Mouse (Mus musculus) heart, embryonic 13.5 days (tissue): ENCODE results near the gene Kcnab2. TPM values are rescaled to one million over a fixed set of nuclear protein-coding genes. Genes with fewer than 3 reads are reported as not detected.
A peak's percentile ranks its signal among the peaks of the same experiment; 100 is the strongest.

ENCODE experiments used
- ATAC-seq: fragments of 200-750 bp; cut with Nextera tagmentation; 2 replicates; pipeline ENCODE4 v1.8.0; 2017; ENCODE audit warnings: moderate TSS enrichment; ENCODE audit not compliant: insufficient number of reproducible peaks, low FRiP score, low TSS enrichment; ENCODE audit errors: extremely low read depth
- H3K27ac ChIP-seq: fragments of 300-500 bp; sonication (generic); replicated peaks from 2 replicates; pipeline ENCODE4 v1.5.1; 2015; ENCODE audit warnings: moderate library complexity, mild to moderate bottlenecking, inconsistent platforms
- H3K27me3 ChIP-seq: fragments of 300-500 bp; sonication (generic); replicated peaks from 2 replicates; pipeline ENCODE4 v1.6.1; 2015; ENCODE audit warnings: mild to moderate bottlenecking, inconsistent platforms
- H3K36me3 ChIP-seq: fragments of 300-500 bp; sonication (generic); 2 replicates; pipeline ENCODE4 v1.6.1; 2015; ENCODE audit warnings: mild to moderate bottlenecking, inconsistent platforms
- H3K4me1 ChIP-seq: fragments of 300-500 bp; sonication (generic); 2 replicates; pipeline ENCODE4 v1.6.1; 2015; ENCODE audit warnings: inconsistent platforms
- H3K4me2 ChIP-seq: fragments of 300-500 bp; sonication (generic); 2 replicates; pipeline ENCODE4 v1.6.1; 2015; ENCODE audit warnings: inconsistent platforms, mild to moderate bottlenecking, moderate library complexity
- H3K4me3 ChIP-seq: fragments of 300-500 bp; sonication (generic); 2 replicates; pipeline ENCODE4 v1.5.1; 2015; ENCODE audit warnings: moderate library complexity, mild to moderate bottlenecking, inconsistent platforms
- H3K9ac ChIP-seq: fragments of 300-500 bp; sonication (generic); 2 replicates; pipeline ENCODE4 v1.6.1; 2015; ENCODE audit warnings: inconsistent platforms, mild to moderate bottlenecking, moderate library complexity
- H3K9me3 ChIP-seq: fragments of 300-500 bp; sonication (generic); 2 replicates; pipeline ENCODE4 v1.6.1; 2016; ENCODE audit warnings: inconsistent platforms
- WGBS: fragments of 180-500 bp; shearing (Covaris S2); methylation state at CpG from one replicate; pipeline ENCODE4 v1.1.7; 2015; ENCODE audit warnings: mixed read lengths; 5-methylcytosine and 5-hydroxymethylcytosine counted together
- polyA plus RNA-seq: library from polyadenylated mRNA; unstranded; fragments of >200 nt; fragmentation: Nextera tagmentation; extraction: Ambion mirVana; gene quantifications from 2 replicates; pipeline ENCODE4 v1.2.1, GENCODE M21; 2015

Gene Kcnab2
- polyA plus RNA-seq, 1 experiment from 2014 or later = 5.0 TPM

DNA sequence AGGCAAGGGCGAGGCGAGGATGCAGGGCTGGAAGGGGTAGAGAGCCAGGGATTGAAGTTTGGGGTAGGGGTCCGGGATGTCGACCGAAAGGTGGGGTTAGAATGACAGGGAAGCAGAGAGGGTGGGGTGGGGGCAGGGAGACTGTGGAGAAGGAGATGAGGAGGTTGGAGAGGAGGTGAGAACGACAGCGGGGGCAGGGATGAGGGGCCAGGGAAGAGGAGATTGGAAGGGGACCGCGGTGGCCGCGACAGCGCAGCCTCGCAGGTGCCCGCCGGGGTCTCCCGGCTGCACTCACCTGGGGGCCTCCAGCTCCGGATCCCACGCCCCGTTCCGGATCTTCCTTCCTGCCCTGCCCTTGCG, 585 bp downstream of the Kcnab2 start:
- Histone ChIP-seq H3K27me3 (peaks cover 42% of the 10 kb centered on the region), H3K9ac (peak overlapping the region; percentile 86), H3K4me1 (peaks cover 15% of the 10 kb centered on the region), H3K9me3 (peaks cover 5% of the 10 kb centered on the region; the same call in 1 of the 2 replicates), H3K27ac (no peak overlapping the region), H3K4me2 (peak overlapping the region; percentile 88), H3K36me3 (no peaks in the 10 kb centered on the region), H3K4me3 (peak overlapping the region; percentile 70)
- no peak for ATAC-seq
- WGBS = under 1% methylated on average over 21 of the region's 21 CpGs

GRCm38 (mm10) chr4:152476427-152477023, 1.1 kb downstream of the Kcnab2 start, which contains the start of gene Nphp4:
Gene Nphp4, plus strand, starts transcription at chr4:152476706.
- Histone ChIP-seq H3K27me3 (peaks cover 42% of the 10 kb centered on the region), H3K4me1 (peaks cover 15% of the 10 kb centered on the region), H3K27ac (no peak within 1 kb of the TSS), H3K9ac (peak within 1 kb of the TSS; percentile 86), H3K9me3 (peaks cover 11% of the 10 kb centered on the region; the same call in 1 of the 2 replicates), H3K36me3 (no peaks in the 10 kb centered on the region), H3K4me2 (peak within 1 kb of the TSS; percentile 88), H3K4me3 (peak within 1 kb of the TSS; percentile 70)
- WGBS = 7% methylated on average over 18 of the region's 18 CpGs
- no peak for ATAC-seq

DNA sequence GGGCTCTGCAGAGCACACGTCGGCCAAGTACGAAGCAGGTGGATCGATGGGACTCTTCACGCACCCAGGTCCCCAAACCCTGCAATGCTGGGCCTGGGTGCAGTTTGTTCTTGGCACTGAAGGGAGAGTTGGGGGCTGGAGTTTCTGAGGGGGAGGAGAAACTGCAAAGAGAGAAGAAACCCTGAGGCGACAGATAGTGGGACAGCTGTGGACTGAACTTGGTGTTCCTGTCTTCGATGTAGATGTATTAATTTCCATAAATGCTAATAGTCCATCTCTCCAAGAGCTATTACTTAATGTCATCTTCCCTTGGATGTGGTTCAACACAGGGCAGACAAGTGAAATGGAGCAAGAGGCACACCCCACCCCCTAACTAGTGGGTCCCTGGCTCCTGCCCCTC, 1.7 kb downstream of the Kcnab2 start:
- H3K9me3 ChIP-seq = peaks cover 11% of the 10 kb centered on the region; the same call in 1 of the 2 replicates
- H3K4me2 ChIP-seq = no peak overlapping the region
- ATAC-seq = no peak
- no peak overlapping the region for H3K9ac ChIP-seq
- H3K27me3 ChIP-seq = peaks cover 42% of the 10 kb centered on the region
- H3K4me3 ChIP-seq = no peak overlapping the region
- 77% methylated on average over 7 of the region's 7 CpGs for WGBS
- peaks cover 15% of the 10 kb centered on the region for H3K4me1 ChIP-seq
- no peaks in the 10 kb centered on the region for H3K36me3 ChIP-seq
- H3K27ac ChIP-seq = no peak overlapping the region

- no peak for ATAC-seq
Measured at GRCm38 (mm10) chr4:152467951-152468350, 9.7 kb downstream of the Kcnab2 start.

DNA sequence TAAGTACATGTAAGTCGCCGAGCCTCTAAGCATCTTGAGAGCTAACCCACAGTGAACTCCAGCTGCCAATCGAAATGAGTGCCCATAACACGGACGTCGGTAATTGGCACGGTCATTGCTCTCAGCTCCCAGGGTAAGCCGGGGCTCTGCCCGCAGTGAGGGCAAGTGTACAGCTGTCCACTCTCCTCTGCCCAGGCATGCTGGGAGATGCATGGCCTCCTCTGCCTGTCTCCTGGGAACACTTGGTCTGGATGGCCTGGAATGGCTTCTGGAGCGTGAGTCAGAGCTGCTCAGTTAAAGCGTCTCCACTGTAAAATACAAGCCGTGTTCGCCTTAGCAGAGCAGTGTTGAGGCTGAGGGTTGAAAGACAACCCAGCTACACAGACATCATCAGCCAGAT, 11.1 kb downstream of the Kcnab2 start:
- no peak overlapping the region for H3K27ac ChIP-seq
- no peak overlapping the region for H3K4me3 ChIP-seq
- H3K27me3 ChIP-seq = no peaks in the 10 kb centered on the region
- ATAC-seq = no peak
- H3K9me3 ChIP-seq = peaks cover under 1% of the 10 kb centered on the region; the same call in 1 of the 2 replicates
- H3K4me1 ChIP-seq = peaks cover 34% of the 10 kb centered on the region
- no peak overlapping the region for H3K4me2 ChIP-seq
- WGBS = 85% methylated on average over 13 of the region's 13 CpGs
- H3K36me3 ChIP-seq = no peaks in the 10 kb centered on the region
- no peak overlapping the region for H3K9ac ChIP-seq

More at GRCm38 (mm10) chr4:152467951-152468350, 9.7 kb downstream of the Kcnab2 start:
- WGBS = 81% methylated on average over 6 of the region's 6 CpGs
- Histone ChIP-seq H3K27me3 (no peaks in the 10 kb centered on the region), H3K9ac (no peak overlapping the region), H3K27ac (no peak overlapping the region), H3K36me3 (no peaks in the 10 kb centered on the region), H3K4me2 (no peak overlapping the region), H3K4me1 (peaks cover 28% of the 10 kb centered on the region), H3K9me3 (peaks cover 11% of the 10 kb centered on the region; the same call in 1 of the 2 replicates), H3K4me3 (no peak overlapping the region)

DNA sequence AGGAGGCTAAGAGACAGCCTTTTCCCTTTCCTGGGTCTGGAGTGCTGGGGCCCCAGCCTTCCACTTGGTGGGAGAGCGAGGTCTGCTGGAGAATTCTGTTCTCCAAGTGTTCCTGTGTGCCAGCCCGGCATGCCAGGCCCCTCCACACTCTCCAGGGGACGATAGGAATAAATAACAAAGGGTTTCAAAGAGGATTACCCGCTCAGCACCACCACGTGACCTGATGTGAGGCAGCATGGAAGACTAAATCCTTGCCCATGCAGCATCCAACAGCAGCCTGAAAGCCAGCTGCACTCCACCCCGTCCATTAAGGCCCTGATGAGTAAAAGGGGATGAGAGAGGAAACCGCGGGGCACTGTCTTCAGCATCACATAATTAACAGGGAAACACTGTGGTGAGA, 12.6 kb downstream of the Kcnab2 start:
- H3K4me3 ChIP-seq = no peak overlapping the region
- H3K36me3 ChIP-seq = no peaks in the 10 kb centered on the region
- no peaks in the 10 kb centered on the region for H3K27me3 ChIP-seq
- WGBS = 31% methylated on average over 8 of the region's 8 CpGs
- H3K27ac ChIP-seq = no peak overlapping the region
- no peak for ATAC-seq
- H3K4me2 ChIP-seq = 0 out of 2 replicates have a peak overlapping the region, but pooled peaks have one; percentile 11
- peaks cover 34% of the 10 kb centered on the region for H3K4me1 ChIP-seq
- H3K9ac ChIP-seq = 0 out of 2 replicates have a peak overlapping the region, but pooled peaks have one; percentile 12
- no peaks in the 10 kb centered on the region for H3K9me3 ChIP-seq

- ATAC-seq = no peak
- no peaks in the 10 kb centered on the region for H3K27me3 ChIP-seq
- H3K36me3 ChIP-seq = no peaks in the 10 kb centered on the region
- WGBS = 54% methylated on average over 9 of the region's 9 CpGs
- peaks cover 26% of the 10 kb centered on the region for H3K4me1 ChIP-seq
- no peak overlapping the region for H3K4me2 ChIP-seq
- no peak overlapping the region for H3K9ac ChIP-seq
- no peak overlapping the region for H3K4me3 ChIP-seq
- H3K9me3 ChIP-seq = no peaks in the 10 kb centered on the region
- no peak overlapping the region for H3K27ac ChIP-seq
Measured at GRCm38 (mm10) chr4:152463147-152463546, 14.5 kb downstream of the Kcnab2 start.

DNA sequence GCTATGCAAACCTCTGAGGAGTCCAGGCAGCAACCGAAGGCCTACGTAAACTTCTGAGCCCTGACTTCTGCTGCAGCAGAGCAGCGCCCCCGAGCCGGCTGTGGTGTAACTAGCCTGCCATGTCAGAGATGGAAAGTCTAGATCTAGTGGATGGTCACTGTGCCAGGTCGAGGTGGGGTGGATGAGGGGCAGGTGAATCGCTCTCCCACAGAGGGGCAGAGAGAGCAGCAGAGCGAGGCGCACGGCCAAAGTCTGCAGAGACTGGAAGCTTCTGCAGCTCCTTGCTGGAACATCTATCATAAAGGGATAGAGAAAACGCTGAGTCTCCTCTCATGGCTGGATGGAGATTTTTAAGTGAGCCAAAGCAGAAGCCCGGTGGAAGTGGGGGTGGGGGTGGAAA, 15.2 kb downstream of the Kcnab2 start:
- Histone ChIP-seq H3K27me3 (no peaks in the 10 kb centered on the region), H3K4me1 (peaks cover 26% of the 10 kb centered on the region), H3K9me3 (no peaks in the 10 kb centered on the region), H3K27ac (no peak overlapping the region), H3K9ac (no peak overlapping the region), H3K4me2 (no peak overlapping the region), H3K4me3 (no peak overlapping the region), H3K36me3 (no peaks in the 10 kb centered on the region)
- ATAC-seq = no peak
- WGBS = 82% methylated on average over 12 of the region's 12 CpGs

GRCm38 (mm10) chr4:152457673-152458072, 20.0 kb downstream of the Kcnab2 start:
- Histone ChIP-seq H3K36me3 (no peaks in the 10 kb centered on the region), H3K27me3 (0 out of 2 replicates have a peak, but pooled peaks cover 4% of the 10 kb centered on the region), H3K4me1 (peaks cover 15% of the 10 kb centered on the region), H3K9ac (no peak overlapping the region), H3K9me3 (no peaks in the 10 kb centered on the region), H3K4me3 (no peak overlapping the region), H3K4me2 (no peak overlapping the region), H3K27ac (no peak overlapping the region)
- ATAC-seq = no peak
- WGBS = 84% methylated on average over 4 of the region's 4 CpGs

- H3K4me2 ChIP-seq = peak overlapping the region; percentile 27
- no peak overlapping the region for H3K4me3 ChIP-seq
- 0 out of 2 replicates have a peak, but pooled peaks cover 4% of the 10 kb centered on the region for H3K27me3 ChIP-seq
- no peak for ATAC-seq
- H3K36me3 ChIP-seq = no peaks in the 10 kb centered on the region
- WGBS = 46% methylated on average over 18 of the region's 18 CpGs
- no peak overlapping the region for H3K27ac ChIP-seq
- peaks cover 12% of the 10 kb centered on the region for H3K4me1 ChIP-seq
- H3K9ac ChIP-seq = peak overlapping the region; percentile 30; the same call in 1 of the 2 replicates
- no peaks in the 10 kb centered on the region for H3K9me3 ChIP-seq
Measured at GRCm38 (mm10) chr4:152456609-152457008, 21.1 kb downstream of the Kcnab2 start.

- no peak for ATAC-seq
- Histone ChIP-seq H3K4me2 (no peak overlapping the region), H3K36me3 (no peaks in the 10 kb centered on the region), H3K27me3 (0 out of 2 replicates have a peak, but pooled peaks cover 4% of the 10 kb centered on the region), H3K27ac (no peak overlapping the region), H3K9me3 (no peaks in the 10 kb centered on the region), H3K9ac (no peak overlapping the region), H3K4me3 (no peak overlapping the region), H3K4me1 (peaks cover 12% of the 10 kb centered on the region)
- WGBS = 86% methylated on average over 12 of the region's 12 CpGs
Measured at GRCm38 (mm10) chr4:152454153-152454552, 23.5 kb downstream of the Kcnab2 start.

- ATAC-seq = no peak
- Histone ChIP-seq H3K4me1 (peaks cover 12% of the 10 kb centered on the region), H3K9ac (no peak overlapping the region), H3K27ac (no peak overlapping the region), H3K27me3 (0 out of 2 replicates have a peak, but pooled peaks cover 4% of the 10 kb centered on the region), H3K4me3 (no peak overlapping the region), H3K4me2 (no peak overlapping the region), H3K9me3 (no peaks in the 10 kb centered on the region), H3K36me3 (no peaks in the 10 kb centered on the region)
- WGBS = 63% methylated on average over 10 of the region's 10 CpGs
Measured at GRCm38 (mm10) chr4:152453079-152453478, 24.6 kb downstream of the Kcnab2 start.
